Mouse (Mus musculus) WW6 (cell line): ENCODE results near the gene Rfx1.

Experiments
- DNase-seq: peaks from one replicate; pipeline ENCODE4 v3.0.0-alpha.2; 2013; ENCODE audit warnings: low read depth, low spot score

Rfx1 gene

GRCm38 (mm10) chr8:84089277-84089676, 22.6 kb downstream of the Rfx1 start:
- DNase-seq, result no peak

DNA sequence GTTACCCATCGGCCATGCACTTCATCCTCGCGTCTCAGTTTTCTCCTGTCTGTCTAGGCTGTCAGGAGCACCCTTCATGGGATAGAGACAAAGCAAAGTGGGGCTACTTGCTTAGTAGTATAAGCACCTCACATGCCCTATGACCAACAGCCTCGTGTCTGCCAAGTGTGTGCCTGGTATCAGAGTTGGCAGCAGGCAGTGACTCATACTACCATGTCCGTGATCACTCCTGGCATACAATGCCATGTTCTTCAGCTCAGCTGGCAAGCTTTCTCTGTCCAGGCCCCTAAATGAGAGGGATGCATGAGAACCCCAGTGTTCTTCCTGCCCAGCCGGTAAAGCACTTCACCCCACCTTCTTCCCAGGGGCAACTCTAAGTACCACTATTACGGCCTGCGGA, 24.0 kb downstream of the Rfx1 start:
- no peak for DNase-seq

DNA sequence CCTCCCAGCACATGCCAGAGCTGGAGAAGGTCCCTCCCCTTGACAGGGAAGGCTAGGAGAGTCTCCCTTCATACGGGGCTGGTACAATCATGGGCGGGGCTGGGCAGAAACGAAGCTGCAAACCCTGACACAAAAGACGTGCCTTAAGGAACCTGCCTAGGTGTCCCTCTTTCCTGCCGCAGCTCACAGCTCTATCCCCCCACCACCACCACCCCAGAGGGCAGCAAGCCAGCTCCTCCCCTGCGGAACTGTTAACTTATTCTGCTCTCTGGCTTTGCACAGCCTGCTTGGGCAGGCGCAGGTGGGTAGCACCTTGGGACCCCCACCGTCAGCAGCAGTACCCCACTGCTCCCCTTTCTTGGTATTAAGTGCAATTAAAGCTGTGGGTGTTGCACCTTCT, 29.4 kb downstream of the Rfx1 start:
- no peak for DNase-seq

DNA sequence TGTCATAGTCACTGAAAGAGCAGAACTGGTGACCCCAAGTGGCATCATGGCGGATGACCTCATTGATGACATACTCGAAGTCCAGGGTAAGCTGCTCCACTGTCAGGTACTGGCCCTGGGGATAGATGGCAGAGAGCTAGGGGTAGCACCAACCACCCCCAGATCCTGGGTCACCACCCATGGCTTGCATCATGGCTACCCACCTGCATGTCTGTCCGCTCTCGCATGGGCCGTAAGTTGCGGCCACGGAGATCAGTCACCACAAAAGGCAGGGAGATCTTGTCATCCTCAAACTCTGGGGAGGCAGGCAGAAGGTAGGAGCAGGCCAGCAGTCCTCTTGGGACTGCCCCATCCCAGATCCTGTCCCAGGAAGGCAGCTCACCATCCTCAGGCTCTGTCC, 31.7 kb downstream of the Rfx1 start:
- DNase-seq, result no peak

- no peak for DNase-seq
Measured at GRCm38 (mm10) chr8:84101476-84102270, 35.0 kb downstream of the Rfx1 start.

DNA sequence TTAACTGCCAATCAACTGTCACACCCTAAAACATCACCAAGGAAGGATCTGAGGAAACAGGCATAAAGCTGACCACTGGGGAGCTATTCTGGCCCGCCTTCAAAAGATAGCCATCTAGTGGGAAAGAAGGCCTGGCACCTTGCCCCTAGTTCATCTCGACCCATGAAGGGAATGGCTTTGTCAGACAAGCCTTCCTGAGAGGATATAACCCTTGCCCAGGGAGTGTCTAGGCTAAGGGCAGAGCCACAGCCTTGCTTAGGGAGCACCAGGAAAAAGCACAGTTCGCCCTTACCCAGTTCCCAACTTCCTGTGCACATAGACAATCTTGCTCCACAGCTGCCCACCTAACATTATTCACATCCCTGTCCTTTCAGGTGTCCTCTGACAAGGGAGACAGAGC, 37.0 kb downstream of the Rfx1 start:
- no peak for DNase-seq

- peak; percentile 59 for DNase-seq
Measured at GRCm38 (mm10) chr8:84104221-84104620, 37.6 kb downstream of the Rfx1 start.

DNA sequence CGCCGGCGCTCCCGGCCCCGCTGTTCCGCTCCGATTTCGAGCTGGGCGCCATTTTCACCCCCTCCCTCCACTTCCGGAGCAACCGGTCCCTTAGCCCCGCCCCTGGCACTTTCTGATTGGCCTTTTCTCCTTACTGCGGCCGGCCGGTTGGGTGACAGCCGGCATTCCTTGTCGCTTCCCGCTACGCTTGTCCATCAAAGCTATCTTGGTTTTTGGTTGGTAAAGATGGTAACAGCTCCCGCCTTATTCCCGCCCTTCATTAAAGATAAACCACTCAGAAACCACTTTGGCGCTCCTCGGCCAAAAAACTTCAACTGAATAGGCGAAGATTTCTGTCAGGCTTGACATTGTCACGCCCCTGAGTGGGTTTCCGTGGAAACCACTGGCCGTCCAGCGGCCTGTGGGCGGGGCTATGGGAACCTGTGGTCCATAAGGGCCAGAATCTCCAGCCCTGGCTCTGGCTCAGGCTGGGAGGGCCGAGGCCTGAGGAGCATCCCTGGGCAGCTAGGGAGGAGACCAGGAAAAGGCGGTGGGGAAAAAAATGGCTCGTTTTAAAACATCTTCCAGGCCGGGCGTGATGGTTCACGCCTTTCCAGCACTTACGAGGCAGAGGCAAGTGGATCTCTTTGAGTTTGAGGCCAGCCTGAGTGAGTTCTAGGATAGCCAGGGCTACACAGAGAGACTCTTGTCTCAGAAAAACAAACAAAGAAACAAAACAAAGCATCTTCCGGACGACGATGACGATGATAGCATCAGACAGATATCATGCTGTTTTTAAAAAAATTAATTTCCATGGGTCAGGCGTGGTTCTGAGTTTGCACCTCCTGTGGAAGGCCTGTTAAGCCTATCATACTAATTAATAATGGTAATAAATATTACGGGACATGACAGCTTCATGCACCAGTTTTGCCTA, 38.3 kb downstream of the Rfx1 start, which contains the start of gene Dcaf15:
TSS of gene Dcaf15 (minus strand) at position 72 of the 913 bp plus-strand sequence.
- peak; percentile 99 for DNase-seq

GRCm38 (mm10) chr8:84105676-84106075, 39.0 kb downstream of the Rfx1 start:
- DNase-seq, result no peak

DNA sequence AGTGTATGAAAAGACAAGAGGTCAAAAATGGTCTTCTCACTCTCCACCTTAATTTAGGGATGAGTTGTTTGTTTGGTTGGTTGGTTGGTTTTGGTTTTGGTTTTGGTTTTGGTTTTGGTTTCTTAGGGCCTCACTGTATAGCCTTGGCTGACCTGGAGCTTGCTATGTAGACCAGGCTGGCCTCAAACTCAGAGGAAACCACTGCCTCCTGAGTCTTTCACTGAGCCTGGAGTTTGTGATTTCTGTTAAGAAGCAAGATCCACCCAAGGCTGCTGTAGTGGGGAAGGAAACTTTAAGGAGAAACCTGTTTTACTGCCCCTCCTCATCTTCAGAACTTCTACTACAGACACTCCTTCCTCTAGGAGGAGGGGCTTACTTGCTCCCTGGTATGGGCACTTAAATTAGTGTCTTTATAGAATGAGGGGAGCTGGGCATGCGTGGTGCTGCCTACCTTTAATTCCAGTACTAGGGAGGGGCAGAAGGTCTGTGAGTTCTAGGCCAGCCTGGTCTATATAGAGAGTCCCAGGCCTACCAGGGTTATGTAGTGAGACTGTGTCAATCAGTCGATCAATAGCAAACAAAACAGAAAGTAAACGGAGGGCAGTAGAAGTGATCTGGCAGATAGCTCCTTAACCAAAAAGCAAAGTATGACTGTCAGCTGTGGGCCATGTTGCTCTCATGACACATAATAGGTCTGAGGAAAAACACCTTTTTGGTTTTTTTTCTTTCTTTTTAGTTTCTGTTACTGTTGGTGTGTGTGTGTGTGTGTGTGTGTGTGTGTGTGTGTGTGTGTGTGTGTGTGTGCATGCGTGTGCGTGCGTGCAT, 39.8 kb downstream of the Rfx1 start:
- no peak for DNase-seq

DNA sequence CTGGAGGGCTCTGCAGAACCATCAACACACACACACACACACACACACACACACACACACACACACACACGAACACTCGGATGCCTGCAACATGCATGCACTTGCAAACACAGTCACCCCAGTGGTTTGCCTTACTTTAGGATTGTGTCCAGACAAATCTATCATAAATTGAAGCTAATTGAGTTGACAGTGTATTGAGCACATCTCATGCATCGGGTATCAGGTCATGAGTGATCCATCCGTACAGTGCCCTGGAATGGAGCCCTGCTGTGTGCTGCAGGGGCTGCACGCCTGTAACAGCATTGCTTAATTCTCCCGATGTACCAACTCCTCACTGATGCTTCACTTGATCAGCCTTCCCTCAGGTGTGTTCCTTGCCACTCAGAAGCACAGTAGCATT, 49.0 kb downstream of the Rfx1 start:
- DNase-seq, result no peak

- no peak for DNase-seq
Measured at GRCm38 (mm10) chr8:84122151-84122550, 55.5 kb downstream of the Rfx1 start.

- DNase-seq, result no peak
Measured at GRCm38 (mm10) chr8:84125656-84126055, 59.0 kb downstream of the Rfx1 start, which contains the start of gene Podnl1. Gene Podnl1 (plus strand): TSS chr8:84125989.

DNA sequence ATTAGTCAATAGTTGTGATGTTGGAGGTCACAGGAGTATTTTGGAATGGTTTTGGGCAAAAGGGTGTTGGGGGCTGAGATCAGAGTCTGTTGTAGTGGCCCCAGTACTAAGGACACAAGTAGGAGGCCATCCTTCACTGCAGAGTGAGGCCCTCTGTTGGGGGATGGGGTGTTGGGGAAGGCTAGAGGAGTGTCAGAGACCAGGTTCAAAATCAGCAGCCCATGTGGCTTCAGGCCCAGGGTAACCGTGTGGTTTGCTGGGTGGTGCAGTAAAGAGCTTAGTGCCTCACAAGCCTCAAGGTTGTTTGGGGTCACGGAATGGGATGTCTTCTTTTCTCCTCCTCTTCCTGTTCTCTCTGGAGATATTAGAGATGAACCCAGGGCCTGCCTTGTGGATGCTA, 60.1 kb downstream of the Rfx1 start:
- no peak for DNase-seq

DNA sequence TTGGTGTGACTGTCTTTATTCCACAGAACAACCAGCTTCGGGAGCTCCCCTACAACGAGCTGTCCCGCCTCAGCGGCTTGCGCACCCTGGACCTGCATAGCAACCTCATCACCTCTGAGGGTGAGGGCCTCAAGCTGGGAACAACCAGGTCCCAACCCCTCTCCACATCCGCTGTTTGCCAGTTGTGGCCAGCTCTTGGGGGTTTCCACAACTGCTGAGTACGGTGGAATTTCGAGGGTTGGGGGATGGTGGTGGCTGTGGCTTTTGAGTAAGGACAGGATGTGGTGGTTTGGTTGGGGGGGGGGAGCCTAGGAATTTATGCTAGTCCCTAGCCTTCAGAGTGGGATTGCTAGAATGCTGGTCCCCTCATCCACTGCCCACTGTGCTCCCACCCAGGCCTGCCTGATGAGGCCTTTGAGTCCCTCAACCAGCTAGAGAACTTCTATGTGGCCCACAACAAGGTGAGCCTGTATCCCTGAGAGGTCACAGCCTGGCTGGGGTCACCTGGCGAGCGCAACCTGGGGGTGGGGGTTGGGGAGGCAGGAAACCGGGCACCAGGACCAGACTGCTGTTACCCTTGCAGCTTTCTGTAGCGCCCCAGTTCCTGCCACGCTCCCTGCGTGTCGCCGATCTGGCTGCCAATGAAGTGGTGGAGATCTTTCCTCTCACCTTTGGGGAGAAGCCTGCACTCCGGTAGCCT, 60.7 kb downstream of the Rfx1 start:
- no peak for DNase-seq

DNA sequence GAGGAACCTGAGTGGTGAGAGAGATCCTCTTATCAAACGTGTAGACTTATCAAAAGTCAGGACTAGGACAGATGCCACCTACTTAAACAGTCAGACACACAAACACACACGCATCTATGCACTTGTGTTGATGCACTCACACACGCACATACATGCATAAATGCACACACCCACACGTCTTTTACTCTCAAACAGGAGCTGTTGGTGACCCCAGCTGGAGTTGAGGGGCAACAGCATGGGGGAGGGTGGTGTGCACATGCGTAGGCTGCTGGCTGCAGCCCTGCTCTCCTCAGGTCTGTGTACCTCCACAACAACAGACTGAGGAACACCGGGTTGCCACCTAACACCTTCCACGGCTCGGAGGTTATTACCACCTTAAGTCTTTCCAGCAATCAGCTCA, 61.6 kb downstream of the Rfx1 start:
- no peak for DNase-seq

DNA sequence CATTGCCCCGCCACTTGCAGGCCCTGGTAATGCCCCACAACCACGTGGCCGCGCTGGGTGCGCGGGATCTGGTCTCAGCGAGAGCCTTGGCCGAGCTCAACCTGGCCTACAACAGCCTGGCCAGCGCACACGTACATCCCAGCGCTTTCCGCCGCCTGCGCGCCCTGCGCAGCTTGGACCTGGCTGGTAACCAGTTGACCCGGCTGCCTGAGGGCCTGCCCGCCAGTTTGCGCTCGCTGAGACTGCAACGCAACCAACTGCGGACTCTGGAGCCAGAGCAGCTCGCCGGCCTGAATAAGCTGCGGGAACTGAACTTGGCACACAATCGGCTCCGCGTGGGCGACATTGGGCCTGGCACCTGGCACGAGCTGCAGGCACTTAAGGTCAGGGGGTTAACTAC, 64.2 kb downstream of the Rfx1 start:
- peak; percentile 39 for DNase-seq

GRCm38 (mm10) chr8:84132225-84132624, 65.6 kb downstream of the Rfx1 start:
- no peak for DNase-seq

- DNase-seq, result no peak
Measured at GRCm38 (mm10) chr8:84137848-84138247, 71.2 kb downstream of the Rfx1 start.

- DNase-seq, result no peak
Measured at GRCm38 (mm10) chr8:84140838-84141237, 74.2 kb downstream of the Rfx1 start.

DNA sequence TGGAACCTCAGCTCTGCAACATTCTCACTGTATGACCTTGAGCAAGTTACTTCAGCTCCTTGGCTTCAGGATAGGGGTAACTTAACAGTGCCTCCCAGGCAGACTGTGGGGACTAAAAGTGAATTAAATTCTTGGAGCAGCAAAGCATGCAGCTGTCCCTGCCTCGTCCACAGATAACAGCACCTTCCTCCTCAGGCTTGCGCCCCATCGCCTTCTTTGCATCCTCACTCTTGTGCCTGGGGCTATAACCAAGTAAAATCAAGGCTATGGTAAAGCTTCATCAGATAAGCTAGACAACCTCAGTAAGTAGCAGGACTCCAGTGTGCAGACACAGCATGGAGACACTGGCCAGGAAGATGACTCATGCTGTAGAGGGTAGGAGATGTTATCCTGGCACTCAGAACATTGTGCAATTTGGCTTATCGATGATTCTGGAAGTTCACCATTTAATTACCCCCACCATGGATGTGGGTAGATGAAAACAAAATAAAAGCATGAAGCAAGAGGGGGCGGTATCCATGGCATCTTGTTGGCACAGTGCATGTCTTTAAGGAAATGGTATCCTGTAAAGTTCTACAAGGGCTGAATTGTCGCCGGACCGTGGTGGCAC, 78.1 kb downstream of the Rfx1 start:
- DNase-seq, result no peak
